Mouse (Mus musculus) brown adipose tissue, adult 24 weeks (tissue): ENCODE data around the gene Helz. TPM values are rescaled to one million over a fixed set of nuclear protein-coding genes. Genes with fewer than 3 reads are reported as not detected.
A peak's percentile ranks its signal among the peaks of the same experiment; 100 is the strongest.
"Not testable (repeated sequence)": the region's sequence is repeated elsewhere in the genome, so short reads cannot be mapped to it uniquely, and the experiment has no call there.

Experiments
- H3K27ac ChIP-seq: fragments of 200-500 bp; replicated peaks from 2 replicates; pipeline ENCODE4 v1.5.1; 2012; ENCODE audit warnings: low read depth, mild to moderate bottlenecking, low read length
- H3K4me1 ChIP-seq: fragments of 200-500 bp; 2 replicates; pipeline ENCODE4 v1.6.1; 2012; ENCODE audit warnings: low read length, mixed read lengths; ENCODE audit not compliant: control insufficient read depth, insufficient read depth, insufficient read length
- H3K4me3 ChIP-seq: fragments of 200-500 bp; 2 replicates; pipeline ENCODE4 v1.5.1; 2012; ENCODE audit warnings: low read depth, mild to moderate bottlenecking, low read length, moderate library complexity; ENCODE audit not compliant: insufficient read depth
- polyA plus RNA-seq: library from polyadenylated mRNA; stranded (reverse); fragments of >200 nt; gene quantifications from 2 replicates; pipeline ENCODE4 v1.2.4, GENCODE M21; 2012; ENCODE audit not compliant: missing spikeins, insufficient read depth, insufficient read length

The Helz gene
- polyA plus RNA-seq, 1 experiment, result 6.0 TPM

DNA sequence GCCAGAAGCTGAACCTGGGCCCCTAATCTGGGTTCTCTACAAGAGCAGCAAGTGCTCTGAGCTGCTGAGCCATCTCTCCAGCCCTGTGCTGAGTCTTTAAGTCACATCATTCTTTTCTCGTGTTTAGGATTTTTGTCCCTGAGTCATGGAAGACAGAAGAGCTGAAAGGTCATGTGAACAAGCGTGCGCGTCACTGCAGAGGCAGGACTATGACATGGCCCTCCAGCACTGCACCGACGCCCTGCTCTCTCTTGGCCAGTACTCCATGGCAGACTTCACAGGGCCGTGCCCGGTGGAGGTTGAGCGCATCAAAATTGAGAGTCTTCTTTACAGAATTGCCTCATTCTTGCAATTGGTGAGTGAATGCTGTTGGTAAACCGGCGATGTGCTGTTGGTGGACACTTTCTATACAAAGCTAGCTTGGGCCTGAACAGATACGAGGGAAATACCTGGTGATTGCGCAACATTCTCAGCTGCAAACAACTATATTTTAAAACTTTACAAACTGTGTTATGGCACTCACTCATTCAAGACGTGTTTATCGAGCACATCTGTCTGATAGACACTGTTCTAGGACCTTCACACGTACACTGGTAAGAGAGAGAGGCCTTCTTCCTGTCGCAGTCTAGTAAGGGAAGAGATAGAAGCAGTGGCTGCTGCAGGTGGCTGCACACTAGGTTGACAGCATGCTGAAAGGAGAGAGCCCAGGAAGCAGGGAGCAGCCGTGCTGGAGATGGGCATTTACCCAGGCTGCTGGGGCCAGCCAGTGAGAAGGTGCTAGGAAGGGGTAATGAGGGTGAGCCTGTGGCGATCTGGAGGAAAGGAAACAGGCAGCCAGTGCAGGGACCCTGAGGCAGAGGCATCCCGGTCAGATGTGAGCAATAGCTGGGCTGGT lies 27.3 kb downstream of the Helz start:
- Histone ChIP-seq H3K4me3 (no peak overlapping the region), H3K4me1 (peaks cover 13% of the 10 kb centered on the region), H3K27ac (no peak overlapping the region)

GRCm38 (mm10) chr11:107576186-107576585 lies 28.5 kb downstream of the Helz start:
- Histone ChIP-seq H3K27ac (no peak overlapping the region), H3K4me1 (peaks cover 13% of the 10 kb centered on the region)

GRCm38 (mm10) chr11:107577400-107577799 lies 29.7 kb downstream of the Helz start:
- Histone ChIP-seq H3K4me1 (peaks cover 13% of the 10 kb centered on the region), H3K4me3 (no peak overlapping the region), H3K27ac (no peak overlapping the region)

More at GRCm38 (mm10) chr11:107576186-107576585, 28.5 kb downstream of the Helz start:
- H3K4me3 ChIP-seq, result no peak overlapping the region

DNA sequence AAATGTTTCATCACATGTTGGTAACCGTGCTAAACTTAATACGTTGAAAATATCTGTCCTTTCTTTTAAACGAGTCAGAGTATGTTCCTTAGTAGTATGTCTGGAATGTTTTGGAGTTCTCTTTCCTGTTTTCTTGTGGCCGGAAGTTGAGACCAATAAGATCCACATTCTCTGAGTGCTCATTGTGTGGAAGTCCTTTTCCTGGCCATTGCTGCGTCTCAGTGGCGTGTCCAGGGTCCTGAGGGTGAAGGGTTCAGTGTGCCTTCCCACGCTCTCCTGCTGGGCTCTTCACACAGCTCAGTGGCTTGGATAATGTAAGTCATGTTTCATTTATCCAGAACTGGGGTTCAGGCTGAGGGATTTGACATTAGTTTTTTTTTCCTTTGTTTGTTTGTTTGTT lies 30.5 kb downstream of the Helz start:
- H3K4me3 ChIP-seq, result no peak overlapping the region
- peaks cover 11% of the 10 kb centered on the region for H3K4me1 ChIP-seq
- peak overlapping the region; percentile 76 for H3K27ac ChIP-seq

DNA sequence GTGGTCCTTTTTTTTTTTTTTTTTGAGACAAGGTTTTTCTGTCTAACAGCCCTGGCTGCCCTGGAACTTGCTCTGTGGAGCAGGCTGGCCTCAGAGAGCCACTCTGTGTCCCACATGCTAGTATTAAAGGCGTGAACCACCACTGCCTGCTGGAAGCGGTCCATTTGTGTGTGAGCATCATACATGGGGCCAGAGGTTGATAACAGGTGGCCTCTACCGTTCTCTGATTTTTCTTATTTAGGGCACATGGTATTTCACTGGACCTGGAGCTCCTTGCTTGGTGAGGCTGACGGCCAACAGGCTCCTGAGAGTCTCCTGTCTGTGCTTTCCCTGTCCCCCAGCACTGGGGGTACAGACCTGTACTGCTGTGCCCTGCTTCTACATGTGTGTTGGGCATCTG lies 33.1 kb downstream of the Helz start:
- Histone ChIP-seq H3K4me1 (peaks cover 2% of the 10 kb centered on the region; the same call in 1 of the 2 replicates), H3K4me3 (no peak overlapping the region), H3K27ac (no peak overlapping the region)

- no peak overlapping the region for H3K27ac ChIP-seq
- no peaks in the 10 kb centered on the region for H3K4me1 ChIP-seq
- no peak overlapping the region for H3K4me3 ChIP-seq
Observed at GRCm38 (mm10) chr11:107584660-107585451, 37.1 kb downstream of the Helz start.

DNA sequence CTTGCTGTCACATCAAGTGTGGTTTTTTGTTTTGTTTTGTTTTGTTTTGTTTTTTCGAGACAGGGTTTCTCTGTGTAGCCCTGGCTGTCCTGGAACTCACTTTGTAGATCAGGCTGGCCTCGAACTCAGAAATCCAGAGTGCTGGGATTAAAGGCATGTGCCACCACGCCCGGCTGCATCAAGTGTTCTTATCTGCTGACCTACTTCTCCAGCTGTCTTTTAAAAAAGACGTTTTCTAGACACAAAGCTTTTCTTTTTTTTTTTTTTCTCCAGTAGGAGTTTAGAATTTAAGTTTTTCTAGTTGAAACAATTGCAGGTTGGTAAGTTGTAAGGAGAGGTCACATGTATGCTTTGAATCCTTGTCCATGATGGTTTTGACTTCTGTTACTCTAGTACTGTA lies 38.4 kb downstream of the Helz start:
- not testable (repeated sequence) for H3K4me1 ChIP-seq, H3K27ac ChIP-seq, H3K4me3 ChIP-seq

DNA sequence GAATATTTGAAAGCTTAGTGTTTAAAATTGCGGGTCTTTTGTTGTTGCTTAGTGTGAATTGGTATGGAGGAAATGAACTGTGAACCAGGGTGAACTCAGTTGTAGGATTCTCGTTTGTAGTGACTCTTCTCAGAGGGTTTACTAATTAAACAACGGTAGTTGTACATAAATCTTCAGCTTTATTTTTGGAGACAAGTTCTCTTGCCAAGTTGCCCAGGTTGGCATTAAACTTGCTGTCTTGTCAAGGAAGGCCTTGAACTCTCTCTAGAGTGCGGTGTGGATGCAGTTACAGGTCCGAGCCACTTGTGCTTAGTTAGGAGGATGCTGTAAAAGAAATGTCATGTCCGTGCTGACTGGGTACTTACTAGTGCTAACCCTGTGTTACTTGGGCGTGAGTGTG lies 39.4 kb downstream of the Helz start:
- Histone ChIP-seq H3K4me1 (no peaks in the 10 kb centered on the region), H3K4me3 (no peak overlapping the region), H3K27ac (no peak overlapping the region)

GRCm38 (mm10) chr11:107592575-107592974 lies 44.8 kb downstream of the Helz start:
- H3K4me3 ChIP-seq, result no peak overlapping the region
- no peak overlapping the region for H3K27ac ChIP-seq
- no peaks in the 10 kb centered on the region for H3K4me1 ChIP-seq

GRCm38 (mm10) chr11:107597381-107597780 lies 49.7 kb downstream of the Helz start:
- Histone ChIP-seq H3K27ac (no peak overlapping the region), H3K4me3 (no peak overlapping the region), H3K4me1 (no peaks in the 10 kb centered on the region)

- Histone ChIP-seq H3K27ac (no peak overlapping the region), H3K4me3 (no peak overlapping the region), H3K4me1 (no peaks in the 10 kb centered on the region)
Observed at GRCm38 (mm10) chr11:107605694-107606093, 58.0 kb downstream of the Helz start.

DNA sequence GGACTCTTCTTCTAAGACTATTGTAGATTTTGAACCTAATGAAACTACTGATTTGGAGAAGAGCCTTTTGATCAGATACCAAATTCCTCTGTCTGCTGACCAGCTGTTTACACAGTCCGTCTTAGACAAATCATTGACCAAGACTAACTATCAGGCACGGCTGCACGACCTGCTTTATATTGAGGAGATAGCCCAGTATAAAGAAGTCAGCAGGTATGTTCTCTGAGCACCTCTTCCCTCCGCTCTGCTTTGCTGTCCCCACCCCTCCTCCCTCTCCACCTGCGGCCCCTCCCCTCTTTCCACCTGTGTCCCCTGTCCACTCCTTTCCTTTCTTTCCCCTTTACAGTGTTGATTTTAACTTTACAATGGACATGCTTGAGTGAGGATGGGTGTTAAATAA lies 66.2 kb downstream of the Helz start:
- H3K4me3 ChIP-seq, result no peak overlapping the region
- H3K4me1 ChIP-seq, result no peaks in the 10 kb centered on the region
- no peak overlapping the region for H3K27ac ChIP-seq

DNA sequence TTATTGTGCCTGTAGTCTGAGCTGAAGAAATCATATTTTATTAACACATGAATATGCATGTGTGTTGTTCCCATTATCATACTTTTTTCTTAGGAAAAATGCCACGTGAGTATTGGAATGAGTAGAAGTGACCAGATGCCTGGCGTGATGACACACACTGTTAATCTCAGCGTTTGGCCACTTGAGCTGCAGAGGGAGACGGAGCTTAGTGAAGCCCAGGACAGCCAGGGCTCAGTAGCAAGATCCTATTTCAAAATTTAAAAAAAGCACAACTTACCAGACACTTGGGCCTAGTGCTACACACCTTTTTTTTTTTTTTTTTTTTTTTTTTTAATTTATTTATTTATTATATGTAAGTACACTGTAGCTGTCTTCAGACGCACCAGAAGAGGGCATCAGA lies 68.0 kb downstream of the Helz start:
- Histone ChIP-seq H3K27ac (no peak overlapping the region), H3K4me1 (no peaks in the 10 kb centered on the region), H3K4me3 (no peak overlapping the region)

DNA sequence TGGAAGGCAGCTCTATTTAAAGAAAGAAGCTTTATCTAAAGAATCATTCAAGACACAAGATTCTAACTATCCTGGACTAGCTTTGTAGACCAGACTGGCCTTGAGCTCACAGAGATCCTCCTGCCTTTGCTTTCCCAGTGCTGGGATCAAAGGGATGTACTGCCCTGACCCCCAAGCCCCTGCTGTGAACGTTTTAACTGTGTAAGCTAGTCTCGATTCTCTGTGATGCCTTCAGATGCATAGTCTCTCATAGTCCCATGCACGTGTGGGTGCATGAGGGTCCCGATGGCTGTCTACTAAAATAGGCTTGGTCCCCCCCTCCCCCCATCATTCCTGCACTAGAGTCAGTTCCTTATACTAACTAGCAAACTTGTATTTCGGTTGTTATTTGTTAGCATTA lies 70.2 kb downstream of the Helz start:
- H3K27ac ChIP-seq, result no peak overlapping the region
- no peak overlapping the region for H3K4me3 ChIP-seq
- H3K4me1 ChIP-seq, result no peaks in the 10 kb centered on the region

- H3K4me1 ChIP-seq, result no peaks in the 10 kb centered on the region
- no peak overlapping the region for H3K27ac ChIP-seq
- H3K4me3 ChIP-seq, result no peak overlapping the region
Observed at GRCm38 (mm10) chr11:107624661-107625060, 76.9 kb downstream of the Helz start.
